Mouse (Mus musculus) limb, embryonic 12.5 days (tissue): ENCODE measurements around the gene Phldb1. TPM values are rescaled to one million over a fixed set of nuclear protein-coding genes. Genes with fewer than 3 reads are reported as not detected.

Experiments
- ATAC-seq: fragments of 200-750 bp; cut with Nextera tagmentation; 2 replicates; pipeline ENCODE4 v1.8.0; 2017; ENCODE audit warnings: low read depth, moderate TSS enrichment; ENCODE audit not compliant: insufficient number of reproducible peaks, insufficient read depth, low FRiP score, low TSS enrichment
- H3K27ac ChIP-seq: fragments of 300-500 bp; sonication (generic); 2 replicates; pipeline ENCODE4 v1.5.1; 2016; ENCODE audit warnings: mild to moderate bottlenecking, moderate library complexity
- H3K27me3 ChIP-seq: fragments of 300-500 bp; sonication (generic); 2 replicates; pipeline ENCODE4 v1.6.1; 2016; ENCODE audit warnings: mild to moderate bottlenecking, moderate library complexity
- H3K36me3 ChIP-seq: fragments of 300-500 bp; sonication (generic); 2 replicates; pipeline ENCODE4 v1.6.1; 2016; ENCODE audit warnings: mild to moderate bottlenecking, moderate library complexity
- H3K4me1 ChIP-seq: fragments of 300-500 bp; sonication (generic); replicated peaks from 2 replicates; pipeline ENCODE4 v1.6.1; 2016
- H3K4me2 ChIP-seq: fragments of 300-500 bp; sonication (generic); 2 replicates; pipeline ENCODE4 v1.6.1; 2016; ENCODE audit warnings: mild to moderate bottlenecking, moderate library complexity
- H3K4me3 ChIP-seq: fragments of 300-500 bp; sonication (generic); replicated peaks from 2 replicates; pipeline ENCODE4 v1.5.1; 2016; ENCODE audit warnings: mild to moderate bottlenecking
- H3K9ac ChIP-seq: fragments of 300-500 bp; sonication (generic); replicated peaks from 2 replicates; pipeline ENCODE4 v1.6.1; 2016; ENCODE audit warnings: mild to moderate bottlenecking, moderate library complexity
- H3K9me3 ChIP-seq: fragments of 300-500 bp; sonication (generic); 2 replicates; pipeline ENCODE4 v1.6.1; 2016; ENCODE audit warnings: mild to moderate bottlenecking, moderate library complexity
- WGBS: fragments of 180-500 bp; shearing (Covaris S2); methylation state at CpG from one replicate; pipeline ENCODE4 v1.1.7; 2016; 5-methylcytosine and 5-hydroxymethylcytosine counted together
- polyA plus RNA-seq: library from polyadenylated mRNA; unstranded; fragments of >200 nt; fragmentation: Nextera tagmentation; extraction: Ambion mirVana; gene quantifications from 2 replicates; pipeline ENCODE4 v1.2.1, GENCODE M21; 2016

Phldb1 gene
- polyA plus RNA-seq, 1 experiment from 2014 or later: 60.4 TPM

GRCm38 (mm10) chr9:44724665-44725064, 10.3 kb downstream of the Phldb1 start:
- Histone ChIP-seq H3K36me3 (peaks cover 58% of the 10 kb centered on the region), H3K4me1 (peaks cover 41% of the 10 kb centered on the region), H3K27me3 (no peaks in the 10 kb centered on the region), H3K9ac (no peak overlapping the region), H3K9me3 (no peaks in the 10 kb centered on the region), H3K4me3 (no peak overlapping the region), H3K4me2 (no peak overlapping the region), H3K27ac (no peak overlapping the region)
- no peak for ATAC-seq
- 65% methylated on average over 2 of the region's 2 CpGs for WGBS

- Histone ChIP-seq H3K9ac (no peak overlapping the region), H3K4me2 (no peak overlapping the region), H3K36me3 (peaks cover 61% of the 10 kb centered on the region), H3K27me3 (no peaks in the 10 kb centered on the region), H3K9me3 (no peaks in the 10 kb centered on the region), H3K27ac (no peak overlapping the region), H3K4me1 (peaks cover 46% of the 10 kb centered on the region), H3K4me3 (no peak overlapping the region)
- WGBS: 72% methylated on average over 6 of the region's 6 CpGs
- no peak for ATAC-seq
Observed at GRCm38 (mm10) chr9:44724223-44724622, 10.8 kb downstream of the Phldb1 start.

DNA sequence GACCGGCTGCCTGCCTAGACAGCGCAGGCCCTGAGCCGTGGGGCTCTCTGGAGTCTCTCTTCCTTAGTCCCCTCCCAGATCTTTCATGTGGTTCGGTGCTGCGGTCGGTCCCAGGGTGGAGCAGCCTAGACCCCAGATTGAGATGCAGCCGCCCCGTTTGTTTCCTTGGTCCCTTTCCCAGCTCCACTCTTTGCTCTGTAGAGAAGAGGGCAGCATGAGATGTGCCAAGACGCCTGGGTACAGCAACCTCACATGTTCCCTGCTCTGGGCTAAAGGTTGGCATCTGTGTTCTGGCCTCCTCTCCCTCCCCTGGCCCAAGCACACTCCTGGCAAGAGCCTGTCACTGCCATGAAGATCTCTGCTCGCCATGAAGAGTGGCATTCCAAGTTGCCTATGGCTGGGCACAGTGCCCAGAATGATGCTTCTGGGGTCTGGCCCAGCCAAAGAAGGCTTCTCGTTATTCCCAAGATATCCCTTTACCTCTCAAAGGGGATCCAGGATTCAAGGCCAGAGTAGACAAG, 11.4 kb downstream of the Phldb1 start:
- no peak for ATAC-seq
- Histone ChIP-seq H3K4me2 (no peak overlapping the region), H3K9ac (no peak overlapping the region), H3K27ac (peak overlapping the region; percentile 60; the same call in 1 of the 2 replicates), H3K4me3 (no peak overlapping the region), H3K9me3 (no peaks in the 10 kb centered on the region), H3K27me3 (no peaks in the 10 kb centered on the region), H3K4me1 (peaks cover 48% of the 10 kb centered on the region), H3K36me3 (peaks cover 65% of the 10 kb centered on the region)
- WGBS: 68% methylated on average over 11 of the region's 11 CpGs

DNA sequence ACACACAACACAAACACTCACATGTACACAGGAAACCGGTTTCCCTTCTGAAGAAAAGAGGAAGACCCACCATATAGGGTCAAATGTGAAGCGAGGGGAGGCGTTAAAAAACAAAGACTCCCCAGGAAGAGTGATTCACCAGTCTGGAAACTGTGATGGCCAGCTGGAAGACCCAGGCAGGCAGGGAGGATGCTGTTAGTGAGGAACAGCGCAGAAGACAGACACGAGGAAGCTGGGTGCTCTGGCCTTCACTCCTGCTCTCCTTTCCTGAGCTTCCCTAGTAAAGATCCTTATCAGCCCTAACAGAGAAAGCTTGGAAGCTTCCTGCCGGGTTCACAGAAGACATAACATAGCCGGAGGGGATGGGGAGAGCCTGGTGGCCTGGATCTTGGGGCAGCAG, 12.0 kb downstream of the Phldb1 start:
- no peaks in the 10 kb centered on the region for H3K27me3 ChIP-seq
- H3K9me3 ChIP-seq: no peaks in the 10 kb centered on the region
- peaks cover 69% of the 10 kb centered on the region for H3K36me3 ChIP-seq
- no peak overlapping the region for H3K9ac ChIP-seq
- WGBS: 42% methylated on average over 7 of the region's 7 CpGs
- peak overlapping the region; percentile 60; the same call in 1 of the 2 replicates for H3K27ac ChIP-seq
- peaks cover 48% of the 10 kb centered on the region for H3K4me1 ChIP-seq
- H3K4me3 ChIP-seq: no peak overlapping the region
- ATAC-seq: no peak
- H3K4me2 ChIP-seq: no peak overlapping the region

DNA sequence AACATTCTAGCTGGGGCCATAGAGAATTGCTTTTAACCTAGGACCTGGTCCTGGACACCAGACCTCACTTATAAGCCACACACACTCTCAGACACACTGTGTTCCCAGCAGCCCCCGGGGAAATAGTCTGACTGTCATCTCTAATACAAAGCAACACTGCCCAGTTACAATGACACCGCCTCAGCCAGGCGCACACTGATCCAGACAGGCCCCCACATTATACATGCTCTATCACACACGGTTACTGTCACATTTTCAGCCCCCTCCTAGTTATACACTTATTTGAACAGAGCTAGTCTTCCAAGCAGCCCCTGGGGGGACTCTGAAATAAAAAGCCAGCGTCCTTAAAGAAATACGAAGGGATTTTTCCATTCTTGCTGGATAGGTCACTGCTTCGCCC, 12.4 kb downstream of the Phldb1 start:
- Histone ChIP-seq H3K9ac (no peak overlapping the region), H3K27ac (0 out of 2 replicates have a peak overlapping the region, but pooled peaks have one; percentile 17), H3K36me3 (peaks cover 69% of the 10 kb centered on the region), H3K4me1 (peaks cover 48% of the 10 kb centered on the region), H3K9me3 (no peaks in the 10 kb centered on the region), H3K4me2 (no peak overlapping the region), H3K4me3 (no peak overlapping the region), H3K27me3 (no peaks in the 10 kb centered on the region)
- WGBS: 82% methylated on average over 7 of the region's 7 CpGs
- no peak for ATAC-seq

DNA sequence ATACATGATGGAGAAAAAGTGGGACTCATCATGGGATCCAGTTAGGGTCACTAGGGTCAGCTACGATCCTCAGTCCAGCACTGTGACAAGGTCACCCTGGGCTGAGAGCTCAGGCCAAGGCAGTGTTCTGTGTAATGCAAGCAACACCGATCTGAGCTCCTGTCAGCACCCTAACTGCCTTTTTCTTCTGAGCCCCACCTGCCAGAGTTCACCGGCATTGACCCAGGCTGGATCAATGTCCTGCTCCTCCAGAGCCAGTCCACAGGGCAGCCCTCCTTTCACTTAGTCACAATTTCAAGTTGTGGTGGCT, 13.2 kb downstream of the Phldb1 start:
- peak overlapping the region; percentile 68 for H3K4me2 ChIP-seq
- H3K9ac ChIP-seq: peak overlapping the region; percentile 84; the same call in 1 of the 2 replicates
- H3K27ac ChIP-seq: peak overlapping the region; percentile 86

GRCm38 (mm10) chr9:44721154-44721876, 13.7 kb downstream of the Phldb1 start:
- Histone ChIP-seq H3K9me3 (no peaks in the 10 kb centered on the region), H3K4me1 (peaks cover 41% of the 10 kb centered on the region), H3K27ac (peak overlapping the region; percentile 86), H3K4me2 (peak overlapping the region; percentile 68), H3K4me3 (peak overlapping the region; percentile 73), H3K27me3 (no peaks in the 10 kb centered on the region), H3K36me3 (peaks cover 69% of the 10 kb centered on the region), H3K9ac (peak overlapping the region; percentile 84)
- 1% methylated on average over 38 of the region's 40 CpGs for WGBS
- peak; percentile 78 for ATAC-seq

More for the DNA sequence above, 13.2 kb downstream of the Phldb1 start:
- Histone ChIP-seq H3K9me3 (no peaks in the 10 kb centered on the region), H3K27me3 (no peaks in the 10 kb centered on the region), H3K4me1 (peaks cover 46% of the 10 kb centered on the region), H3K36me3 (peaks cover 69% of the 10 kb centered on the region), H3K4me3 (peak overlapping the region; percentile 73)
- 87% methylated on average over 3 of the region's 3 CpGs for WGBS
- no peak; the same call in 1 of the 2 replicates for ATAC-seq

DNA sequence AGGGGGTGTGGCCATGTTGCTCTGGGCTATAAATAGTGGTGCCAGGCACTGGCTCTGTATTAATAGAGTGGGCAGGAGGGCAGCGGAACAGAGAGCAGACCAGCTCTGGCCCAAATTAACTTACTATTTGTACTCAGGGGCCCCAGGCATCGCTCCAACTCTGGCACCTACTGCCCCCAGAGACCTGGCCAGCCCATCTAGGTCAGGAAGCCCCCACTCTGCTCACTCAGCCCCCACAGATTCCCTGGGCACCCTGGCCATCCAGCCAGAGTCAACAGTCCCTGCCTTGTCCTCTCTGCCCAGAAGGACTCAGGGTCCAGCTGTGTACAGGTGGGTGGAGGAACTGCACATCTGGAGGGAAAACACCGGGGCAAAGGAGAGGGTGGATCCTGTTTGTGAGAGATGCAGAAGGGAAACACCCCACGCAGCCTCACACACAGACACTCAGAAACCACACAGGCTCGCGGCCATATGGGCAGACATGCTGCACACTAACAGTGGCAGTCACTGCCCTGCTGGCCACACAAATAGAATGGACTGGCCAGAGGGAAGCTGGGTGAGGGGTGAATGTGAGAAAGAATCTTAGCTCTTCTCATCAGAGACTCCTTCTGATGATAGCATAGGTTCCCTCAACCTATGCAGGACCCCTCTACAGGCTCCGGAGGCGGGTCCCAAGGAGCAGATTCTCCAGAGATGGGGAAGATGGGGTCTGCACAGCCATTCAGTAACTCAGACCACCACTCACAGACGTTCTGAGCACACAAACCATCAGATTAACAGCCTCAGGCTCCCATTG, 14.4 kb downstream of the Phldb1 start:
- Histone ChIP-seq H3K4me3 (peak overlapping the region; percentile 73), H3K27me3 (no peaks in the 10 kb centered on the region), H3K36me3 (peaks cover 69% of the 10 kb centered on the region), H3K4me1 (peaks cover 33% of the 10 kb centered on the region), H3K27ac (peak overlapping the region; percentile 86), H3K4me2 (peak overlapping the region; percentile 68), H3K9ac (peak overlapping the region; percentile 84), H3K9me3 (no peaks in the 10 kb centered on the region)
- WGBS: 17% methylated on average over 9 of the region's 9 CpGs
- peak; percentile 24; the same call in 1 of the 2 replicates for ATAC-seq

- H3K9ac ChIP-seq: peak overlapping the region; percentile 84
- peak overlapping the region; percentile 68 for H3K4me2 ChIP-seq
- H3K4me1 ChIP-seq: peaks cover 30% of the 10 kb centered on the region
- no peaks in the 10 kb centered on the region for H3K9me3 ChIP-seq
- peaks cover 69% of the 10 kb centered on the region for H3K36me3 ChIP-seq
- H3K27me3 ChIP-seq: no peaks in the 10 kb centered on the region
- ATAC-seq: no peak
- 76% methylated on average over 8 of the region's 8 CpGs for WGBS
- no peak overlapping the region; the same call in 1 of the 2 replicates for H3K27ac ChIP-seq
- peak overlapping the region; percentile 73 for H3K4me3 ChIP-seq
Observed at GRCm38 (mm10) chr9:44719632-44720357, 15.2 kb downstream of the Phldb1 start.

- Histone ChIP-seq H3K4me3 (no peak overlapping the region), H3K4me1 (peaks cover 30% of the 10 kb centered on the region), H3K27ac (no peak overlapping the region), H3K36me3 (peaks cover 68% of the 10 kb centered on the region), H3K9me3 (no peaks in the 10 kb centered on the region), H3K4me2 (peak overlapping the region; percentile 68; the same call in 1 of the 2 replicates), H3K27me3 (no peaks in the 10 kb centered on the region), H3K9ac (no peak overlapping the region)
- ATAC-seq: no peak
- 78% methylated on average over 12 of the region's 12 CpGs for WGBS
Observed at GRCm38 (mm10) chr9:44718937-44719631, 15.9 kb downstream of the Phldb1 start.
